Mouse (Mus musculus) olfactory bulb, adult 2 months (tissue): ENCODE measurements around the gene Slc13a3.

Experiments used
- CTCF ChIP-seq: fragments of 200-500 bp; IDR thresholded peaks from 2 replicates; pipeline ENCODE4 v1.5.1; 2012; ENCODE audit warnings: low read depth, mild to moderate bottlenecking, low read length, moderate library complexity; ENCODE audit not compliant: insufficient read depth
- POLR2A ChIP-seq: fragments of 200-500 bp; IDR thresholded peaks from 2 replicates; pipeline ENCODE4 v1.6.1; 2012; ENCODE audit warnings: mild to moderate bottlenecking, low read depth, low read length, moderate library complexity; ENCODE audit not compliant: insufficient read depth

DNA sequence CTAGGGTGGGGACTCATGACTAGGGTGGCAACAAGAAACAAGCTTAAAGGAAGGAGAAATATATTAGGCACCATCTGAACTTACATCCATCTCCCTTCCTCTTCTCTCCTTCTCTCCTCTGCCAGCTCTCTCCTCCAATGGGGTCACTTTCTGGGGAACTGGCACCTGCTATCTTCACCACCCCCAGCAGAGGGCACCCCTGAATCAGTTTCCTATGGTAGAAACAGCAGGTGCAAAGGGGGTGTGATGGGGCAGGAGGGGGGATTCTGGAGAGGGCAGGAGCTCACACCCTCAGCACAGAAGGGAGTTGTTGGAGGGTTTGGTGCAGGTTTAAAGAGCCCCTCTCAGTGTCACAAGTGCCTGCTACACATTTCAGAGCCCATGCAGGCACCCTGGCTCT, 23.2 kb upstream of the Slc13a3 start:
- TF ChIP-seq CTCF, result peak; percentile 42
- no peak for TF ChIP-seq POLR2A
